Mouse (Mus musculus): ENCODE measurements around the gene Urb1. TPM values are rescaled to one million over a fixed set of nuclear protein-coding genes. Genes with fewer than 3 reads are reported as not detected.
"Not testable (repeated sequence)": the region's sequence is repeated elsewhere in the genome, so short reads cannot be mapped to it uniquely, and the experiment has no call there.

Urb1 gene
- polyA plus RNA-seq, 1 experiment from 2014 or later, result 7.5 TPM

DNA sequence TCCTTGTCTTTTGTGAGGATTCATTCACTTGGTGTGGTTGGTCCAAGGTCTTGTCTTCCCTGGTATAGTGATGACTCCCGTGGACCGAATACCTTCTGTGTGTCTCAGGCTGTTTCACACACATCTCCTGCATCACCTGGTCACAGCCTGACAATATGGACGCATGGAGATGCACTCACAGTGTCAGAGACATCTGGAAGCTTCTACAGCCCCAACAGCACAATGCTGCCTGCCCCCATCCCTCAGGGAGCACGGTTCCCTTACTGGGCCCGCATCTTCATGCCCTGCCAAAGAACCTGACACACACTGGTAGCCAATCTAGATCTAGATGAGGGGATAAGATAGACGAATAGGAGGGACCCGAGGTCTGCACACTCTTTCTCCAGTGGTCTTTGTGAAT, 18.9 kb upstream of the Urb1 start:
- Histone ChIP-seq H3K4me1 (ENCODE audit: control insufficient read depth, insufficient read depth, low read length) (peaks cover 8% of the 10 kb centered on the region), H3K27ac (ENCODE audit: low read length) (no peak overlapping the region), H3K9me3 (replicated peaks; ENCODE audit: control insufficient read depth, low read length, poor library complexity, severe bottlenecking) (no peaks in the 10 kb centered on the region), H3K36me3 (ENCODE audit: control insufficient read depth, insufficient read depth, low read length) (no peaks in the 10 kb centered on the region), H3K4me3 (ENCODE audit: low read depth, low read length) (no peak overlapping the region), H3K27me3 (ENCODE audit: control insufficient read depth, insufficient read depth, low read depth, low read length) (peaks cover 16% of the 10 kb centered on the region), H3K4me2 (ENCODE audit: low read length) (no peak overlapping the region), H3K9ac (ENCODE audit: low read depth, low read length) (no peak overlapping the region)
- no peak for ATAC-seq
- WGBS, result 85% methylated on average over 7 of the region's 7 CpGs

- Histone ChIP-seq H3K4me2 (ENCODE audit: low read length) (no peak overlapping the region), H3K4me3 (ENCODE audit: low read depth, low read length) (no peak overlapping the region), H3K9me3 (replicated peaks; ENCODE audit: control insufficient read depth, low read length, poor library complexity, severe bottlenecking) (no peaks in the 10 kb centered on the region), H3K4me1 (ENCODE audit: control insufficient read depth, insufficient read depth, low read length) (peaks cover 8% of the 10 kb centered on the region), H3K36me3 (ENCODE audit: control insufficient read depth, insufficient read depth, low read length) (no peaks in the 10 kb centered on the region), H3K27me3 (ENCODE audit: control insufficient read depth, insufficient read depth, low read depth, low read length) (peaks cover 13% of the 10 kb centered on the region), H3K27ac (ENCODE audit: low read length) (no peak overlapping the region), H3K9ac (ENCODE audit: low read depth, low read length) (no peak overlapping the region)
- no peak for ATAC-seq
- WGBS, result 78% methylated on average over 9 of the region's 9 CpGs
Measured at GRCm38 (mm10) chr16:90827498-90827897, 17.3 kb upstream of the Urb1 start.

- H3K27me3 ChIP-seq (ENCODE audit: control insufficient read depth, insufficient read depth, low read depth, low read length), result peaks cover 13% of the 10 kb centered on the region
- no peak within 1 kb of the TSS for H3K9ac ChIP-seq (ENCODE audit: low read depth, low read length)
- no peak within 1 kb of the TSS for H3K27ac ChIP-seq (ENCODE audit: low read length)
- H3K9me3 ChIP-seq (replicated peaks; ENCODE audit: control insufficient read depth, low read length, poor library complexity, severe bottlenecking), result no peaks in the 10 kb centered on the region
- H3K4me1 ChIP-seq (ENCODE audit: control insufficient read depth, insufficient read depth, low read length), result peaks cover 8% of the 10 kb centered on the region
- 71% methylated on average over 7 of the region's 7 CpGs for WGBS
- no peaks in the 10 kb centered on the region for H3K36me3 ChIP-seq (ENCODE audit: control insufficient read depth, insufficient read depth, low read length)
- no peak for ATAC-seq
- no peak within 1 kb of the TSS for H3K4me2 ChIP-seq (ENCODE audit: low read length)
- no peak within 1 kb of the TSS for H3K4me3 ChIP-seq (ENCODE audit: low read depth, low read length)
Measured at GRCm38 (mm10) chr16:90826457-90826856, 16.2 kb upstream of the Urb1 start, which contains the start of gene Eva1c. Gene Eva1c (plus strand): TSS chr16:90826719.

DNA sequence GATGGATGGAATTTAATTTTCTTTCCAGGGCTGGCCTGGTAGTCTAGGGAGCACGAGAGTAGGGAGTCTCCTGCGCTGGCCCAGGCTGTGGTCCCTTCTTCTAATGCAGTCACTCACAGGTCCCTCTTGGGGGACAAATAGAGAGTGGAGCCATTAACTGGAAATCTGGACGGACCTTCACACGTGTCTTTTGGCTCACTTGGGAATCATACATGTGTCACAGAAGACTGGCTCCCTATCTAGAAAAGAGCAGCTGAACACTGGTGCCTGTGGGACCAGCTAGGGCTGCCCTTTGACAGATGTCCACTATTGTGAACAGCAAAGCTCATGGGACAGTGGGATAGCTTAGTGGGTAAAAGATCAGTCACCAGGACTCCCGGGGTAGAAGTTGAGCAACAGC, 15.8 kb upstream of the Urb1 start:
- WGBS, result 78% methylated on average over 5 of the region's 5 CpGs
- H3K4me2 ChIP-seq (ENCODE audit: low read length), result no peak overlapping the region
- no peaks in the 10 kb centered on the region for H3K9me3 ChIP-seq (replicated peaks; ENCODE audit: control insufficient read depth, low read length, poor library complexity, severe bottlenecking)
- no peak overlapping the region for H3K9ac ChIP-seq (ENCODE audit: low read depth, low read length)
- H3K27me3 ChIP-seq (ENCODE audit: control insufficient read depth, insufficient read depth, low read depth, low read length), result peaks cover 10% of the 10 kb centered on the region
- peaks cover 4% of the 10 kb centered on the region for H3K4me1 ChIP-seq (ENCODE audit: control insufficient read depth, insufficient read depth, low read length)
- no peaks in the 10 kb centered on the region for H3K36me3 ChIP-seq (ENCODE audit: control insufficient read depth, insufficient read depth, low read length)
- no peak for ATAC-seq
- no peak overlapping the region for H3K4me3 ChIP-seq (ENCODE audit: low read depth, low read length)
- no peak overlapping the region for H3K27ac ChIP-seq (ENCODE audit: low read length)

GRCm38 (mm10) chr16:90823986-90824385, 13.8 kb upstream of the Urb1 start:
- not testable (repeated sequence) for H3K4me2 ChIP-seq (ENCODE audit: low read length); H3K27ac ChIP-seq (ENCODE audit: low read length); H3K9me3 ChIP-seq (replicated peaks; ENCODE audit: control insufficient read depth, low read length, poor library complexity, severe bottlenecking); H3K36me3 ChIP-seq (ENCODE audit: control insufficient read depth, insufficient read depth, low read length); ATAC-seq; H3K4me3 ChIP-seq (ENCODE audit: low read depth, low read length); H3K9ac ChIP-seq (ENCODE audit: low read depth, low read length); H3K27me3 ChIP-seq (ENCODE audit: control insufficient read depth, insufficient read depth, low read depth, low read length); H3K4me1 ChIP-seq (ENCODE audit: control insufficient read depth, insufficient read depth, low read length)
- WGBS, result 80% methylated on average over 4 of the region's 4 CpGs

GRCm38 (mm10) chr16:90822981-90823380, 12.8 kb upstream of the Urb1 start:
- no peaks in the 10 kb centered on the region for H3K9me3 ChIP-seq (replicated peaks; ENCODE audit: control insufficient read depth, low read length, poor library complexity, severe bottlenecking)
- no peaks in the 10 kb centered on the region for H3K4me1 ChIP-seq (ENCODE audit: control insufficient read depth, insufficient read depth, low read length)
- no peak for ATAC-seq
- H3K4me2 ChIP-seq (ENCODE audit: low read length), result no peak overlapping the region
- no peak overlapping the region for H3K4me3 ChIP-seq (ENCODE audit: low read depth, low read length)
- 72% methylated on average over 7 of the region's 7 CpGs for WGBS
- H3K27ac ChIP-seq (ENCODE audit: low read length), result no peak overlapping the region
- peaks cover 3% of the 10 kb centered on the region; the same call in 1 of the 2 replicates for H3K27me3 ChIP-seq (ENCODE audit: control insufficient read depth, insufficient read depth, low read depth, low read length)
- H3K36me3 ChIP-seq (ENCODE audit: control insufficient read depth, insufficient read depth, low read length), result no peaks in the 10 kb centered on the region
- H3K9ac ChIP-seq (ENCODE audit: low read depth, low read length), result no peak overlapping the region

DNA sequence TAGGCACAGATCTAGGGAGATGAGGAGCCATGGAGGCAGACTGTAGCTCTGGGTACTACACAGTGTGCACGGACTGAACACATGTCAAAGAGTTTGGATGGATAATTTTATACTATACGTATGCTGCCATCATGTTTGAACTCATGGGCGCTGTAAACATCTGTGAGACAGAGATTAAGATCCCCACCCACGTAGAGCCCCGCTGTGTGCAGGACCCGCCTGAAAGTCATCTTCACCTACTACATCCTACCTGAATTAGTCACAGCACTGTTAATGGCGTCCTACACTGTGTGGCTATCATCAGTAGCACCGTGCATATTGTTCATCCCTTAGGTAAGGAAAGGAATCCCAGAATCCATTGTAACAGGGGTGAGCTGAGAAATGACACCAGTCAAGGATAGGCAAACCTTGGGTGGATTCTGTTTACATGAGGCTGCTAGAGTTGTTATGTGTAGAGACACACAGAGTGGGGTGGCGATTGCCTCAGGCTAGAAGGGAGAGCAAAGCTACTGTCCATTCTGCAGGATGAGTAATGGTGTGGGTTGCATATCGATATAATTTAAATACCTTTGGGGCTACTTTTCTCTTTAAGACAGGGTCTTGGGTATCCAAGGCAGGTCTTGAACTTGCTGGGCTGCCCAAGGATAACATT, 12.2 kb upstream of the Urb1 start:
- no peak overlapping the region for H3K4me2 ChIP-seq (ENCODE audit: low read length)
- WGBS, result 90% methylated on average over 10 of the region's 10 CpGs
- no peak overlapping the region for H3K4me3 ChIP-seq (ENCODE audit: low read depth, low read length)
- no peaks in the 10 kb centered on the region for H3K9me3 ChIP-seq (replicated peaks; ENCODE audit: control insufficient read depth, low read length, poor library complexity, severe bottlenecking)
- H3K9ac ChIP-seq (ENCODE audit: low read depth, low read length), result no peak overlapping the region
- no peak for ATAC-seq
- no peaks in the 10 kb centered on the region for H3K4me1 ChIP-seq (ENCODE audit: control insufficient read depth, insufficient read depth, low read length)
- H3K27ac ChIP-seq (ENCODE audit: low read length), result no peak overlapping the region
- H3K27me3 ChIP-seq (ENCODE audit: control insufficient read depth, insufficient read depth, low read depth, low read length), result peaks cover 3% of the 10 kb centered on the region; the same call in 1 of the 2 replicates
- no peaks in the 10 kb centered on the region for H3K36me3 ChIP-seq (ENCODE audit: control insufficient read depth, insufficient read depth, low read length)

DNA sequence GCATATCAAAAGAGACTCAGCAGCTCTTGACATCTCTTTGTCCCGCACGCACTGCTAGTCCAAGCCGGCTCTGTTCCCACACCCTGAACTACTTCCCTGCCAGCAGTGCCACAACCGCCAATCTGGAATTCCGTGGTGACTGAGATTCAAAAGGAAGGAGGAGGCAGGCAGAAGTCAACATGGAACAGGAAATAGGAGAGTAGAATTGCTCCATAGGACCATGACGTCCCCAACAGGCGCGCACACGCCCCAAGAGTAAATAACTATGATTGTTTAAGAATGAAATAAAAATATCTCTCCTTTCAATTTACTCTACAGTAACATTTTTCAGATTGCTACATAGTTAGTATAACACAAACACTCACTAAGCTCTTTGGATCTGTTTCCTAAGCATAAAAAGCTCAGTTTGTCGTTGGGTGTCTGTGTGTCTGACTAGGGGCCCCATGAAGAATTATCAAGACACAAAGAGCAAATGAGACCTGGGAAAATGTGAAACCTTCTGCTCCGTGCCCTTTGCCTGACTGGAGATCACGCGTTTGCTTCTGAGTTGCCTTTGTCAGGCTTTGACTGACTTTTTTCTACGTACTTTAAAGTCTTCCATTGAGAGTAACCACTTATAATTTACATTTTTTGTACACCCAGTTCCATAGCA, 11.0 kb upstream of the Urb1 start:
- WGBS, result 81% methylated on average over 14 of the region's 14 CpGs
- H3K36me3 ChIP-seq (ENCODE audit: control insufficient read depth, insufficient read depth, low read length), result no peaks in the 10 kb centered on the region
- H3K9ac ChIP-seq (ENCODE audit: low read depth, low read length), result no peak overlapping the region
- no peak for ATAC-seq
- H3K4me1 ChIP-seq (ENCODE audit: control insufficient read depth, insufficient read depth, low read length), result no peaks in the 10 kb centered on the region
- no peaks in the 10 kb centered on the region for H3K9me3 ChIP-seq (replicated peaks; ENCODE audit: control insufficient read depth, low read length, poor library complexity, severe bottlenecking)
- H3K27ac ChIP-seq (ENCODE audit: low read length), result no peak overlapping the region
- peaks cover 3% of the 10 kb centered on the region; the same call in 1 of the 2 replicates for H3K27me3 ChIP-seq (ENCODE audit: control insufficient read depth, insufficient read depth, low read depth, low read length)
- H3K4me2 ChIP-seq (ENCODE audit: low read length), result no peak overlapping the region
- H3K4me3 ChIP-seq (ENCODE audit: low read depth, low read length), result no peak overlapping the region

DNA sequence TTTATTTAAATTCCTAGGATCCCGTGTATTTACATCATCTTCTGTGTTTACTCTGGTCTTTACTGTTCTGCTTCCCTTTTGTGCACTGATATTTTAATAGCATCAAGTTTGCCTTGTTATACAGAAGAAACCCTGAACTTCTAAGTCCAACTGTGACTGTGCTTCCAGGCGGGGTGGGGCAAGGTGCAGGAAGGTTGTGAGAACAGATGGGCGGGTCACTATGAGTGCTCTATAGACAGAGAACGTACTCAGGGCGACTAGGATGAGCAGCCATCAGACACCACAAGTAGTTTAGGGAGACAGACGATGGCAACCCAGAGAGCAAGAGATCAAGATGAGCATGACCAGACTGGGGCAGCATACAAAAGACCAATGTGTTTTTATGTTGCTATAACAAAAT, 10.1 kb upstream of the Urb1 start:
- ATAC-seq, result no peak
- H3K36me3 ChIP-seq (ENCODE audit: control insufficient read depth, insufficient read depth, low read length), result no peaks in the 10 kb centered on the region
- H3K4me2 ChIP-seq (ENCODE audit: low read length), result no peak overlapping the region
- H3K9ac ChIP-seq (ENCODE audit: low read depth, low read length), result no peak overlapping the region
- WGBS, result 84% methylated on average over 6 of the region's 6 CpGs
- no peak overlapping the region for H3K27ac ChIP-seq (ENCODE audit: low read length)
- H3K9me3 ChIP-seq (replicated peaks; ENCODE audit: control insufficient read depth, low read length, poor library complexity, severe bottlenecking), result no peaks in the 10 kb centered on the region
- no peak overlapping the region for H3K4me3 ChIP-seq (ENCODE audit: low read depth, low read length)
- no peaks in the 10 kb centered on the region for H3K4me1 ChIP-seq (ENCODE audit: control insufficient read depth, insufficient read depth, low read length)
- H3K27me3 ChIP-seq (ENCODE audit: control insufficient read depth, insufficient read depth, low read depth, low read length), result peaks cover 3% of the 10 kb centered on the region; the same call in 1 of the 2 replicates

Data from midbrain, embryonic 16.5 days (tissue).